Mouse (Mus musculus) kidney, embryonic 14.5 days (tissue): ENCODE results near the gene Pcif1. TPM values are rescaled to one million over a fixed set of nuclear protein-coding genes. Genes with fewer than 3 reads are reported as not detected.

Source experiments
- ATAC-seq: fragments of 200-750 bp; cut with Nextera tagmentation; 2 replicates; pipeline ENCODE4 v1.8.0; 2017; ENCODE audit warnings: moderate number of reproducible peaks, mild to moderate bottlenecking, moderate TSS enrichment, moderate library complexity; ENCODE audit not compliant: low FRiP score, low TSS enrichment
- H3K27ac ChIP-seq: fragments of 300-500 bp; sonication (generic); 2 replicates; pipeline ENCODE4 v1.5.1; 2014; ENCODE audit warnings: low read depth, mild to moderate bottlenecking, low read length, moderate library complexity, mixed read lengths
- H3K27me3 ChIP-seq: fragments of 300-500 bp; sonication (generic); 2 replicates; pipeline ENCODE4 v1.6.1; 2014; ENCODE audit warnings: mild to moderate bottlenecking, low read length; ENCODE audit not compliant: control insufficient read depth, insufficient read depth
- H3K36me3 ChIP-seq: fragments of 300-500 bp; sonication (generic); 2 replicates; pipeline ENCODE4 v1.6.1; 2014; ENCODE audit warnings: low read length, mixed read lengths; ENCODE audit not compliant: control insufficient read depth, insufficient read depth
- H3K4me1 ChIP-seq: fragments of 300-500 bp; sonication (generic); 2 replicates; pipeline ENCODE4 v1.6.1; 2014; ENCODE audit warnings: low read length, mixed read lengths; ENCODE audit not compliant: control insufficient read depth, insufficient read depth
- H3K4me2 ChIP-seq: fragments of 300-500 bp; sonication (generic); replicated peaks from 2 replicates; pipeline ENCODE4 v1.6.1; 2014; ENCODE audit warnings: low read depth, mild to moderate bottlenecking, low read length
- H3K4me3 ChIP-seq: fragments of 300-500 bp; sonication (generic); 2 replicates; pipeline ENCODE4 v1.5.1; 2014; ENCODE audit warnings: mild to moderate bottlenecking, low read length
- H3K9ac ChIP-seq: fragments of 300-500 bp; sonication (generic); 2 replicates; pipeline ENCODE4 v1.6.1; 2014; ENCODE audit warnings: low read depth, mild to moderate bottlenecking, low read length, moderate library complexity
- H3K9me3 ChIP-seq: fragments of 300-500 bp; sonication (generic); 2 replicates; pipeline ENCODE4 v1.6.1; 2016; ENCODE audit warnings: low read length; ENCODE audit not compliant: control insufficient read depth
- WGBS: fragments of 180-500 bp; shearing (Covaris S2); extraction: QIAGEN DNeasy Blood & Tissue Kit; methylation state at CpG from one replicate; pipeline ENCODE4 v1.1.7; 2014; 5-methylcytosine and 5-hydroxymethylcytosine counted together
- polyA plus RNA-seq: library from polyadenylated mRNA; unstranded; fragments of >200 nt; fragmentation: Nextera tagmentation; extraction: Ambion mirVana; gene quantifications from 2 replicates; pipeline ENCODE4 v1.2.1, GENCODE M21; 2014

Pcif1 gene
- polyA plus RNA-seq, 1 experiment from 2014 or later = 72.9 TPM

GRCm38 (mm10) chr2:164917371-164917770 is 38.3 kb downstream of the Pcif1 start:
- no peak overlapping the region for H3K9ac ChIP-seq
- H3K36me3 ChIP-seq = peaks cover 4% of the 10 kb centered on the region; the same call in 1 of the 2 replicates
- H3K4me1 ChIP-seq = no peaks in the 10 kb centered on the region
- no peak overlapping the region for H3K27ac ChIP-seq
- no peak for ATAC-seq
- H3K4me3 ChIP-seq = no peak overlapping the region
- no peaks in the 10 kb centered on the region for H3K27me3 ChIP-seq
- H3K4me2 ChIP-seq = no peak overlapping the region
- 32% methylated on average over 10 of the region's 10 CpGs for WGBS
- no peaks in the 10 kb centered on the region for H3K9me3 ChIP-seq

GRCm38 (mm10) chr2:164918325-164918724 is 39.2 kb downstream of the Pcif1 start:
- Histone ChIP-seq H3K4me3 (no peak overlapping the region), H3K27me3 (no peaks in the 10 kb centered on the region), H3K9me3 (no peaks in the 10 kb centered on the region), H3K27ac (no peak overlapping the region), H3K36me3 (peaks cover 4% of the 10 kb centered on the region; the same call in 1 of the 2 replicates), H3K4me2 (no peak overlapping the region), H3K9ac (no peak overlapping the region), H3K4me1 (no peaks in the 10 kb centered on the region)
- WGBS = 72% methylated on average over 4 of the region's 5 CpGs
- ATAC-seq = no peak

GRCm38 (mm10) chr2:164921984-164922383 is 42.9 kb downstream of the Pcif1 start:
- H3K4me2 ChIP-seq = no peak overlapping the region
- 56% methylated on average over 7 of the region's 7 CpGs for WGBS
- H3K27me3 ChIP-seq = no peaks in the 10 kb centered on the region
- peaks cover 4% of the 10 kb centered on the region; the same call in 1 of the 2 replicates for H3K36me3 ChIP-seq
- H3K9ac ChIP-seq = no peak overlapping the region
- H3K9me3 ChIP-seq = no peaks in the 10 kb centered on the region
- ATAC-seq = no peak
- peaks cover 4% of the 10 kb centered on the region; the same call in 1 of the 2 replicates for H3K4me1 ChIP-seq
- H3K4me3 ChIP-seq = no peak overlapping the region
- no peak overlapping the region for H3K27ac ChIP-seq

- Histone ChIP-seq H3K4me2 (no peak overlapping the region), H3K27me3 (no peaks in the 10 kb centered on the region), H3K36me3 (peaks cover 4% of the 10 kb centered on the region; the same call in 1 of the 2 replicates), H3K4me1 (peaks cover 4% of the 10 kb centered on the region; the same call in 1 of the 2 replicates), H3K4me3 (no peak overlapping the region), H3K9ac (no peak overlapping the region), H3K9me3 (no peaks in the 10 kb centered on the region), H3K27ac (no peak overlapping the region)
- WGBS = 38% methylated on average over 4 of the region's 4 CpGs
- ATAC-seq = no peak
Measured at GRCm38 (mm10) chr2:164923291-164923690, 44.2 kb downstream of the Pcif1 start.

- Histone ChIP-seq H3K27ac (no peak overlapping the region), H3K4me1 (peaks cover 4% of the 10 kb centered on the region; the same call in 1 of the 2 replicates), H3K4me3 (no peak overlapping the region), H3K9me3 (no peaks in the 10 kb centered on the region), H3K4me2 (no peak overlapping the region), H3K27me3 (no peaks in the 10 kb centered on the region), H3K9ac (no peak overlapping the region), H3K36me3 (peaks cover 4% of the 10 kb centered on the region; the same call in 1 of the 2 replicates)
- 37% methylated on average over 11 of the region's 11 CpGs for WGBS
- peak; percentile 69; the same call in 1 of the 2 replicates for ATAC-seq
Measured at GRCm38 (mm10) chr2:164924100-164924857, 45.2 kb downstream of the Pcif1 start.

DNA sequence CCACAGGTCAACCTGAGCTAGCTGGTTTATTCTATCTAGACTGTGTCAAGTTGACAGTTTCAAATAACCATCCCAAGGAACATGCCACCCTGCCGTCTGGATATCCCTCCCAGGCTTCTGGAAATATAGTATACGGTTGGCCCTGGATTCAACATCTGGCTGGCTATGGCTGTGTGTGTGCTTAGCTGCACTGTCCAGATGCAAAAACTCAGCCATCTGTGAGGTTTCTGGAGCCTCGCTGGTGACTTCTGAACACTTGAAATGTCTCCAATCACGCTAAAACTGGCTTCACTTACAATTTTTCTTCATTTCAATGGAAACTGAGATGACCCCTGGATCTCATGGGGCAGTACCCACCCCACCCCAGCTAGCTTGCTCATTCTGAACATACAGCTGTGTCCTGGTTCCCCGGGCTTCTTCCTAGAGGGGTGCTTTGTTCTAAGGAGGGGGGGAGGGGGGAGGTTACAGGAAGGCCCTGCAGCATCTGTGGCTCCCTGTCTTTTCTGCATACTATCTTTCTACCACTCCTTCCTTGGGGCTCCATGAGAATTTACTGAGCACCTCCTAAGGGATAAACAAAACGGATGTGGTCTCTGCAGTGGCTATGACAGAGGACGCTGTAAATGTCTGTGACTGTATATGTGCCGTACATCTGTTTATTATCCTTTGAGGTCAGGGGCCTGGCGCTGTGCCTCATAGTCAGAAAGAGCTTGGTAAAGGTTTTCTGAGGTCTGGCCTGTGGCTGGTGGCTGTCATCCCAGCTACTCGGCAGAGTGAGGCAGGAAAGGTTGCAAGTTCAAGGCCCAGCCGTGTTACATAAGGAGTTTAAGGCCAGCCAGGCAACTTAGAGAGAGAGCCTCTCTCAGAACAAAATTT is 51.8 kb downstream of the Pcif1 start:
- Histone ChIP-seq H3K4me1 (no peaks in the 10 kb centered on the region), H3K4me3 (no peak overlapping the region), H3K9me3 (no peaks in the 10 kb centered on the region), H3K4me2 (no peak overlapping the region), H3K27me3 (0 out of 2 replicates have a peak, but pooled peaks cover 4% of the 10 kb centered on the region), H3K27ac (no peak overlapping the region), H3K36me3 (no peaks in the 10 kb centered on the region), H3K9ac (no peak overlapping the region)
- WGBS = 35% methylated on average over 11 of the region's 11 CpGs
- 0 out of 2 replicates have a peak, but pooled peaks have one; percentile 15 for ATAC-seq

- H3K27me3 ChIP-seq = peaks cover 4% of the 10 kb centered on the region; the same call in 1 of the 2 replicates
- no peaks in the 10 kb centered on the region for H3K9me3 ChIP-seq
- peaks cover 4% of the 10 kb centered on the region for H3K4me1 ChIP-seq
- no peak overlapping the region for H3K9ac ChIP-seq
- 40% methylated on average over 10 of the region's 10 CpGs for whole genome bisulfite sequencing
- no peaks in the 10 kb centered on the region for H3K36me3 ChIP-seq
- H3K27ac ChIP-seq = no peak overlapping the region
- ATAC-seq = no peak
- H3K4me3 ChIP-seq = no peak overlapping the region
- H3K4me2 ChIP-seq = no peak overlapping the region
Measured at GRCm38 (mm10) chr2:164933534-164933933, 54.4 kb downstream of the Pcif1 start.

DNA sequence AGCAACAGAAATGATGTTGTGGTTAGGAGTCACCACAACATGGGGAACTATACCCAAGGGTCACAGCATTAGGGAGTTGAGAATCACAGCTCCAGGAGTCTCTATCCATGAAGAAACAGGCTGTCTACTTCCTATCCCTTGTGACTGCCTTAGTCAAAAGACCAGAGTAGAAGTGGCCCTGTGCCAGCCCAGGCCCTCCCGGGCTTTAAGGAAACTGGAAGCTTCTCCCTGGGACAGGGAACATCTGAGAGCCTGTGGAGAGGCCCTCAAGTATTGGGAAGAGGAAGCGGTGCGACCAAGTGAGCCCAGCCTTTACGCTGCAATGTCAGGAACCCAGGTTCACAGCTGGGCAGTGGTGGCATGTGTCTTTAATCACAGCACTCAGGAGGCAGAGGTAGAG is 56.9 kb downstream of the Pcif1 start:
- Histone ChIP-seq H3K4me1 (peaks cover 26% of the 10 kb centered on the region), H3K27me3 (peaks cover 8% of the 10 kb centered on the region; the same call in 1 of the 2 replicates)

More for the DNA sequence above, 56.9 kb downstream of the Pcif1 start:
- ATAC-seq = no peak
- no peak overlapping the region for H3K4me2 ChIP-seq
- H3K4me3 ChIP-seq = no peak overlapping the region
- H3K9me3 ChIP-seq = no peaks in the 10 kb centered on the region
- no peak overlapping the region for H3K9ac ChIP-seq
- H3K36me3 ChIP-seq = no peaks in the 10 kb centered on the region
- 87% methylated on average over 4 of the region's 4 CpGs for WGBS
- no peak overlapping the region for H3K27ac ChIP-seq
